Mouse (Mus musculus): ENCODE measurements at regions not wholly inside any gene's neighbourhood (a gene's known extent, or its start where the extent isn't known, plus 50 kb on each side); places are given as distances from the start of the nearest gene placed in this dataset.

DNA sequence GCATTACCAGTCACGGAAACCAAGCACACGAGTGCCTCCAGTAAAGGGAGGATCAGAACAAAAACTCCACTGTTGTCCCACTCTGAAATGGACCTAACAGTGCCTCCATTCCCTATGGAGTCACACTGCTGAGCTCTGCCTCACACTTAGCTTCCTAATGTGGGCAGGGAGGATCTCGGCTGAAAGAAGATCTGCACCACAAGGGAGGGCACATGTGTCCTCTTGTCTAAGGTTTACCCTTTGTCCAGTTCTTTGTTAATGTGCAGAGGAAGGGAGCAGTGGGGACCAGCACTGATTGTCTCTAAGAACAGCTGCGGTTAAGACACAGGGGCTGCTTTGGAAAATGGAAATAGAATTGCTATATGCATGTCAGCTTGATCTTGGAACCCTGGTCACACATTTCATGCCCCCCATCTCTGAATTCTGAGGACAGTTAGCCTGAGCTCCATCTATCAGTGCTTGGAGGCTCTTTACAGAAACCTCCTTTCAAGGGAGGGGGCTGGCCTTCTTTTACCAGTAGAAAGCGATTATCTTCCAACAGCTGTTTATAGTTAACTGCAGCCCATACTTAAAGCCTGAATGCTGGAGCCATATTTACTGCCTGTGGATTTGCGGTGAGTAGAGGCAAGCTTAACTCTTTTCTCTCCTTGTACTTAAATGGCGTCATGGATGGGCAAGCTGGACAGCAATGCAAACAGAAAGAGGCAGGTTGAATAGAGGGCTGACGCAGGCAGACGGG is 485.5 kb upstream of the Cdh11 start:
- no peak for DNase-seq (ENCODE audit: low spot score)

DNA sequence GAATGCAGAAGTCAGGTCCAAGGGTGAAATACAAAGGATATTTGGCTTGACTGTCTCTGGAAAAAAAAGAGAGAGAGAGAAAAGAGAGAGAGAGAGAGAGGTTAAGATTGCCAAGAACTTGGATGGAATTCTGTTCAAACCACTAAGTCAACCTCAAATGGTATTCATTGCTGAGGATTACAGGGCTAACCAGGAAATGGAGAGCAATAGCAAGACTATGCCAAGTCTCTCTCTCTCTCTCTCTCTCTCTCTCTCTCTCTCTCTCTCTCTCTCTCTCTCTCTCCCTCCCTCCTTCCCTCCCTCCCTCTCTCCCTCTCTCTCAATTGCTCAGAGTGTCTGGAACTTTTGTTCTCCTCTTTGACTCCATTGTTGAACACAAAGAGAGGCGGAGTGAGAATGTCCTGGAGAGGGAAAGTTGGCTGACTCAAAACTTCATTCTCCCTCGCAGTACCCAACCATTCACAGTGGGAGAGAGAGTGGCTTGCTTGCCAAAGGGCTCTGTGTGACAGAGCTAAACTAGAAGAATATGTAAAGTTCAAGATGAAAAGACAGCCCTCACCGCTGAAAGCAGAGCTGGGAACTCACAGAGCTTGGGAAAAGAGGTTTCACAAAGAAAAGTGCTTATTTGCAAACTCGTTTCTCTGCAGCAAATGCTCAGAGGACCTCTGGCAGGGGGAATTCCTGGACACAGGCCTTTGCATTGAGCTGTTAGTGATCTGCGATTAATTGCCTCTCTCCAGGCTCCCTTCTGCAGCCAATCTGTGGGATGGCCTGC is 487.1 kb upstream of the Cdh11 start:
- DNase-seq (ENCODE audit: low spot score): no peak

DNA sequence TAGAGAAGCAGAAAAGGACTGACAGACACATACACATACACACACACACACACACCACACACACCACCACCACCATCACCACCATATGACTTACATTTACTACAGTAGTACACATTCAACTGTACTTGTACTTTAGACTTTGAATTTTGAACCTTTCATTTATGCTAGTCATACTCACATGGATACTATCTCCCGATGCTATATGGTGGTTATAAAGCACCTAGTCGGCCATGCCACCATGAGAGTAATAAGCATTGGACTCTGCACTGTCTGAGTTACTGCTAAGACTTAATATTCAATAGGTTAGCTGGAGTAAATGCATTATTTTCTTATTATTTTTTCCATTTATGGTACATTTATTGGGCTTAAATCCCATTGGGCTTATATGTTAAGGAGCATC is 488.0 kb upstream of the Cdh11 start:
- DNase-seq (ENCODE audit: low spot score): no peak

DNA sequence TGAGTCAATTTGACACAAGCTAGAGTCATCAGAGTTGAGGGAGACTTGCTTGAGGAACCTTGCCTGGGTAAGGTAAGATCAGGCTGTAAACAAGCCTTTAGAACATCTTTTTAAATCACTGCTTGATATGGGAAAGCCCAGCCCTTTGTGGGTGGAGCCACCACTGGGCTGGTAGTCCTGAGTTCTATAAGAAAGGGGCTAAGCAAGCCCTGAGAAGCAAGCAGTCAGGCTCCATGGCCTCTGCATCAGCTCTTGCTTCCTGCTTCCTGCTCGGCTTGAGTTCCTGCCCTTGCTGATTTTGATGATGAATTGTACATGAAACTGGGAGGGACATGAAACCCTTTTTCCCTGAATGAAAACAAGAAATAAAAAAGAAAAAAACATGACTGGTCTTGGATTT is 496.4 kb upstream of the Cdh11 start:
- DNase-seq (ENCODE audit: low spot score): no peak

- DNase-seq (ENCODE audit: low spot score): no peak
Measured at GRCm38 (mm10) chr8:103288561-103288974, 503.1 kb upstream of the Cdh11 start.

DNA sequence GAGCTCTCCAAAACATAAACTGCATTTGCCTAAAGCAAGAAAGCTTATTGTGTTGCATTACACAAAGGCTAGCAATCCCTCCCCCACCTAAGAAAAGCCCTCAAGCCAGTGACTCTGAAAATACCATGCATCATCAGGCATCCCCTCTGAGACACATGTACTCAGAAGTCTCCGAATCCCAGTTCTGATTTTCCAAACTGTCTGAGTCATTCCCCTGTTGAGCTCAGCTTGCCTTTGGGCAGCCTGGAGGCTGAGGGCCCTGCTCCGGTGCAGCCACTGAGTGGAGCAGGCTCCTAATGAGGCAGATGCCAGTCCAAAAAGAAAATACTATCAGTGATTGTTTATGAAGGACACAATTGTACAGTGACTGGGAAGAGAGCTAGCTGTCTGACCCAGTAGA is 507.5 kb upstream of the Cdh11 start:
- no peak for DNase-seq (ENCODE audit: low spot score)

DNA sequence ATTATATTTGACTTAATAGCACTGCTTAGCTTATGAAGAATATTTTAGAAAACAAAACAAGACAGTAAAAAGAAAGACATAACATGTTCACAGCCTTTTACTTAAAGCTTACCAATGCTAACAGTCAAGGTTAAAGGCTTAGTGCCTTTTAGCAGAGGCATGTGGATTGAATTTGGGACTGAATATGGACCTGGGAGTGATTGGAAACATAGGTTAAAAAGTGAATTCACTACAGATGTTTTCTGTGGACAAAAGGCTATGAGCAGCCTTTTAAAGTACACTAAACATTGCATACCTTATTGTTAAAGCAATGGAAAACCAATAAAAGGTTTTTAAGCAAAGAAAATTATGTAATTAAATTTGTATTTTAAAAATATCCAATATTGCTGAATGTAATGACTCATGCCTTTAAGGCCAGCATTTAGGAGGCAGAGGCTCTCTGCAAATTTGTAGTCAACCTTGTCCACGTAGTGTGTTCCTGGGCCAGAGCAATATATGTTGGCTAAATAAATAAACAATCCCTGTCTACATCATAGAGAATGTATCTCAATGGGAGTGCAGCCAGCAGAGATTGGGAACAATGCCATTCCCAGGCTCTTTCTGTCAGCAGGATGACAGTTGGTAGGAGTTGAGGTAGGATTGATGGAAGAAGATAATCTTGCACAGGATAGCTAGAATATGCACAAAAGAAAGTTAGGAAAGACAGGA is 521.2 kb upstream of the Cdh11 start:
- no peak for DNase-seq (ENCODE audit: low spot score)

- no peak for DNase-seq (ENCODE audit: low spot score)
Measured at GRCm38 (mm10) chr8:103313576-103313975, 528.1 kb upstream of the Cdh11 start.

- no peak for DNase-seq (ENCODE audit: low spot score)
Measured at GRCm38 (mm10) chr8:103314279-103315022, 529.0 kb upstream of the Cdh11 start.

GRCm38 (mm10) chr8:103315742-103316141 is 530.3 kb upstream of the Cdh11 start:
- no peak for DNase-seq (ENCODE audit: low spot score)

GRCm38 (mm10) chr8:103316691-103317091 is 531.2 kb upstream of the Cdh11 start:
- DNase-seq (ENCODE audit: low spot score): no peak

GRCm38 (mm10) chr8:103317149-103317725 is 531.8 kb upstream of the Cdh11 start:
- no peak for DNase-seq (ENCODE audit: low spot score)

GRCm38 (mm10) chr8:103324016-103324665 is 538.7 kb upstream of the Cdh11 start:
- DNase-seq (ENCODE audit: low spot score): no peak

GRCm38 (mm10) chr8:103331415-103331814 is 546.0 kb upstream of the Cdh11 start:
- no peak for DNase-seq (ENCODE audit: low spot score)

DNA sequence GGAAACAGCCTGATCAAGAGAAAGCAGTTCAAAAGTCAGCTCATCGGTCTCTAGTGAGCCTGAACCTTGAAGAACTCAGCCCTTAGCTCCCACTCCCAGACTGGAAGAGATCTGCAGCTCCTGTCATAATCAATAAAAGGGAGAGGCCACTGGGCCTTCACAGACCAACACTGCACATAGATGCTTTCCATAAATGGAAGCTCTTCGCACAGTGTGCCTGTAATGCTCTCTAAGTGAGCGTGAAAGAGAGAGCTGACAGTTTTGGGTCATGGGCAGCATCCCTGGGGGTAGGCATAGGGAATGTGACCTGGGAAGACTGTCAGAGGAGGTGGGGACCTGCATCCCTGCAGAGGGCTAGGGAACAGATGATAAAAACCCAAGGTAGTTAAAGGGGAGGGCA is 551.9 kb upstream of the Cdh11 start:
- DNase-seq (ENCODE audit: low spot score): no peak

DNA sequence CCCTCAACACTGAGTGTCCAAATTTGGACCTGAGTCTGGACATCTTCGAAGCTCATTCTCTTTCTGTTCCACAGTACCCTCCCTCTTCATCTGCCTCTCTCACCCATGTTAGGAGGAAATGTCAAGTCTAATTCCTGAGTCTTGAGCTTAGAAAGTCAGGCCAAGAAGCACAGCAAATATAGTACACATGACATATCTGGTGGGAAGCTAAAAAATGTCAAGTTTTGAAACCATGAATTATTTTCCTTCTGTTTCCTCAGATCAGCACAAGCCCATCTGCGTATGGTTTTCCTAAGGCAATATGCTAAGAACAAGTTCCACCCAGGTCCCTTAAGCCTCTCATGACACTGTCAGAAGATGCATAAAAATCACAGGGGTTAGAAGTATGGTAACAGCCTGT is 553.6 kb upstream of the Cdh11 start:
- no peak for DNase-seq (ENCODE audit: low spot score)

DNA sequence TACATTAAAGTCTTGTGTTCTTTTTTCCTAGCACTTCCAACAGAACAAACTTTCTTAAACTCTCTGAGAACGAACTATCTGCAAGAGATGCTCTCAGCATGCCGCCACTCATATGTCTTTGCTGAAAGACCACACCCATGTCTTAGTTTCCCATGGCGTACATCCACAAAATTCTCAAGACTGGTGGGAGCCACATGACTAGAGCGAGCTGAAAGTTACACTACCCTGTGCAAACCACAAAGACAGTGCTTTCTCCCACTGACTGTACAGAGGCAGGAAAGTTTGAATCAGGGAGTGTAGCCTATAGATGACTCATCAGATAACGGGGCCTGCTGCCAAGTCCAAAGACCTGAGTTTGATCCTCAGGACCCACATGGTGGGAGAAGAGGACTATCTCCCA is 554.5 kb upstream of the Cdh11 start:
- DNase-seq (ENCODE audit: low spot score): no peak

DNA sequence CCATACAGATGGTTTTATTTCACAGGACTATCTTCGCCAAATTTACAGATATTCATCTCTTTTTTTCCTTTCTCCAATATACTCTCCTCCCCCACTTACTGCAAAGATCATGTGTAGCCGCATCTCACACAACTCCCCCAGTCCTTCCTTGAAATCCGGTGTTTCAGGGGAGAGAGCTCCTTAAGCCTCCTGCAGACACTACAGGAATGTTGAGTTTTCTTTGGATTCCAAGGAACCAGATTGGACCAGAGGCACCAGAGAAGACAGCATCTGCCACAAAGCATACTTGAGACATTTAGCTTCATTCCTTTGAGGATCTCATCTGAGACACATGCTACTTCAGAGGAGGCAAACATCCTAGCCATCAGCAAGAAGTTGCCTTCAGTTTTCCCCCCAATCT is 558.4 kb upstream of the Cdh11 start:
- no peak for DNase-seq (ENCODE audit: low spot score)

DNA sequence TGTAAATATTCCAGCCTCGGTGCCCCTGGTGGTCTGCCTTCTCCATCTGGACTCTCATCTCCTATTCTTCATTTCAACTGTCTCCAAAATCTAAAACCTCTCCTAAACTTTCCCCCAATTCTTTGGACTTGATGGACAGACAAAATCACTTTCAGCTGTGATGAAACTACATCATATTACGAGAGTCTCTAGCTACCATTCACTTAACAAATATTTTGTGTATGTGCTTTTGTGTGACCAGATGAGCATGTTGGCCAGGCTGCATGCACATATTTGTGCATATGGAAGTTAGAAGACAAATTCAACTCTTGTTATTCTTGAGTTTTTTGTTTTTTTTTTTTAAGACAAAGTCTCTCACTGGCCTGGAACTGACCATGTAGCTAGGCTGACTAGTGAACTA is 559.4 kb upstream of the Cdh11 start:
- DNase-seq (ENCODE audit: low spot score): no peak

GRCm38 (mm10) chr8:103347158-103347871 is 561.9 kb upstream of the Cdh11 start:
- DNase-seq (ENCODE audit: low spot score): no peak

- no peak for DNase-seq (ENCODE audit: low spot score)
Measured at GRCm38 (mm10) chr8:103361713-103362112, 576.3 kb upstream of the Cdh11 start.
